Mouse (Mus musculus) 3T3-L1 (cell line): ENCODE measurements around the gene Lrrc8e.
A peak's percentile ranks its signal among the peaks of the same experiment; 100 is the strongest.
"Not testable (repeated sequence)": the region's sequence is repeated elsewhere in the genome, so short reads cannot be mapped to it uniquely, and the experiment has no call there.

Experiments used
- DNase-seq: peaks from one replicate; pipeline ENCODE4 v3.0.0-alpha.2; 2015; ENCODE audit warnings: low read depth, low spot score

Gene Lrrc8e

GRCm38 (mm10) chr8:4219617-4220016 is 7.0 kb upstream of the Lrrc8e start:
- no peak for DNase-seq

DNA sequence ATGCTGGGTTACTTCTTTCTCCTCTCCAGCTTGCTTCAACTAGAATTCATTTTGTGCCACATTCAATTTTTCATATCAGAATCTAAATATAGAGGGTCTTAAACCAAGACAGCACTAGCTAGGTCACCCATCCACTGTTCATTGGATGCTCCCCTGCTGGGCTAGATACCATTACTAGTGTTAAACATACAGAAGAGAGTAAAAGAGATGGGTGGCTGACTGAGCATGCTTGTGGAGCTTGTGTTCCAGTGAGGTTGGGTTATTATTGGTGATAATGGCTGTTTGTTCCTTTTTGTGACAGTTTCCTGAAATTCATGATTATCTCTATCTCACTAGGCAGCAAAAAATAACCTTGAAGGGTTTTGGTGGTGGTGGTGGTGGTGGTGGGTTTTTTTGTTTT is 4.6 kb upstream of the Lrrc8e start:
- no peak for DNase-seq

DNA sequence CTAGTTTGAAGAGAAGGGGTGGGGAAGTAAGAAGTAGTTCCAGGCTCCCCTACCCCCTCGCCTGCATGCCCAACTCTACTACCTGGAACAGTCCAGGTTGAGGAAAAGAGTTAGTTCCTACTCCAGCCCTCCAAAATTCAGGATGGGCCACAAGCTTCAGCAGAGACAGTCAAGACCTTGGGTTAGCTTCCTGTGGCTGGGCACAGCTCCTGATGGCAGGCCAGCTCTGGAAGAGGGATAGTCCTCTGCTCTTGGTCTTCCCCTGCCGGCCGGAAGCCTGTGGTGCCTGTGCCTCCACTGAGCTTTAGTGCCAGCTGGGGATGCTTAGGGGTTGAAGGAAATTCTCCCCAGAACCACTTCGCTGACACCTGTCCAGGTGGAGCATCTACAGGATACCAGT is 304 bp upstream of the Lrrc8e start:
- no peak for DNase-seq

DNA sequence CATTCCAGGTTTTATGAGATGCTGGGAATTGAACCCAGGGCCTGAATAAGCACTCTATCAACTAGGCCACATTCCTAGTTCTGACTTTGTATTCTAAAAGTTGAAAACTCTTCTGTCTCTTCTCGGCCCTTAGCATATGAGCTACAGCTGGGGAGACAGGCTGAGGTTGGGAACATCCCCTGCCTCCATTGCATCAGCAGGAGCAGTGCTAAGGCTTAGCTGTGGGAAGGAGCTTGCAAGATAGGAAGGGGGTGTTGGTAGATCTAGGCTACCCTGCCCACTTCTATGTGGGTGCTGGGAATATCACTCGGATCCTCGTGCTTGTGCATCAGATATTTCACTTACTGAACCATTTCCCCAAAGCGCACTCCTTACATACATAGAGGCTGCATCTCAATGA is 1.3 kb downstream of the Lrrc8e start:
- no peak for DNase-seq

DNA sequence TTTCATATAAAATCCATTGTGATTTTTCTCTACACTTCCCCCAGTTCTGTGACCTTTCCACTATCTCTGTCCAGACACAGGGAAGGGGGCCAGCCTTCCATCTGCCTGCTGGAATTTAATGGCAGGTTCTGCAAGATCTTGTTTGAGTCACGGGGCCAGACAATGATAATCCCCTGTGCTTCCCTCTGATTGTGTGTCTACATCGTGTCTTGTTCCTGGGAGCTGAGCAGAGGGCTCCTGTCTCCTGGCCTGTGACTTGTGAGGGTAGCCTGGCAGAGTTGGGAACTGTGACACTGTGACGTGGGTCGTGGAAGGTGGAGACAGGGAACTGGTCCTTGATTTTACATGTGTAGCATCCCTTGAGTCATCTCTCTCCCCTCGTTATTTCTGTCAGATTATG is 3.2 kb downstream of the Lrrc8e start:
- DNase-seq: no peak

DNA sequence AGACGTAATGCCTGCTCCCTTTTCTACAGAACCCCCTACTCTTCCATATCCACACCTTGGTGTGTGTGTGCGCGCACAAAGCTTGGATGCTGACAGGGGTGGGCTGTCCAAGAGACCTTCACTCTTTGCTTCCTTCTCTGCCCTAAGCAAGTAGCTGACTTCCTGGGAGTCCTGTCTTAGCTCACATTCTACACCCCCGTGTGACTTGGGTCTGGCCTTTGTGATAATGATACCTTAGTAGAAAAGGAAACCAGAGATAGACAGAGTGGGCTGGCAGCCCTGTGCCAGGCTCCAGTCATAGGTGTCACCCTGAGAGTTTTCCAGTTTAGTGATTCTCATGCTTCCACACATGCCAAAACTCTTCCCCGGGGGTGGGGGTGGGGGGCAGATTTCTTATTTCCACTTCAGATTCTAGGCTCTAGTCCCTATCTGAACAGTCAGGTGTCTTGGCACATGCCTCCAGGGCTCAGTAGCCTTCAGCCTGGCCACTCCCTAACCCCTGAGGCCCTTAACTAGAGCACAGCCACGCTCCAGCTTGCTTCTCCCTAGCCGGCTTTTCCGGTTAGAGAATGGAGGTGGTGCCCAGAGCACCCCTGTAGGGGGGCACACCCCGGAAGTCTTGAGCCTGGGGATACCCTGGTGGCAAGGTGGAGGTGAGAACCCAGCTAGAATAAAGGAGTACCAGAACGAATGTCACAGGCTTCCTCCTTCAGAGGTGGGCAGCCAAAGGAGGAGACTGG is 4.2 kb downstream of the Lrrc8e start:
- no peak for DNase-seq

GRCm38 (mm10) chr8:4237814-4238433 is 11.3 kb downstream of the Lrrc8e start:
- DNase-seq: no peak

GRCm38 (mm10) chr8:4238434-4239192 is 12.0 kb downstream of the Lrrc8e start, which contains the start of the genes Map2k7 and Gm49320:
Gene Map2k7 (plus strand): TSS chr8:4238740.
Gene Gm49320 (plus strand): TSS chr8:4238865.
- DNase-seq: peak; percentile 100

- DNase-seq: peak; percentile 44
These were observed 12.7 kb downstream of the Lrrc8e start for GRCm38 (mm10) chr8:4239193-4239890.

DNA sequence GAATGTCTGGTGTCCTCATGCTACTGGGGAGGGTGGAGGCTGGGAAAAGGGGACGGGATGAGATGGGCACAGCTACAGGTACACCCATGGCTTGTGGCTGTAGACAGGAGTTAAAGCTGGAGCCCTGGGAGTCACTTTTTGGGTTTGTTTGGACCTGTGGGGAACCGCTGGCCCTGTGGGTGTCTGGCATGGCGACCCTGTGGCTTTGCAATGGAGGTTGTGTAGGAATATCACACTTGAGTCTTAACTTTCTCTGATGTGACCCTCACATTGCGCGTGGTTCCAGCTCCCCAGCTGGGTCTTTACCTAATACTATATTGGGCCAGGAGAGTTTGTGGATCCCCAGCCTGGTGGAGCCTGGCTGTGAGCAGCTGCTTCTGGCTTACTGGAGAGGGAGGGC is 18.4 kb downstream of the Lrrc8e start:
- DNase-seq: no peak

DNA sequence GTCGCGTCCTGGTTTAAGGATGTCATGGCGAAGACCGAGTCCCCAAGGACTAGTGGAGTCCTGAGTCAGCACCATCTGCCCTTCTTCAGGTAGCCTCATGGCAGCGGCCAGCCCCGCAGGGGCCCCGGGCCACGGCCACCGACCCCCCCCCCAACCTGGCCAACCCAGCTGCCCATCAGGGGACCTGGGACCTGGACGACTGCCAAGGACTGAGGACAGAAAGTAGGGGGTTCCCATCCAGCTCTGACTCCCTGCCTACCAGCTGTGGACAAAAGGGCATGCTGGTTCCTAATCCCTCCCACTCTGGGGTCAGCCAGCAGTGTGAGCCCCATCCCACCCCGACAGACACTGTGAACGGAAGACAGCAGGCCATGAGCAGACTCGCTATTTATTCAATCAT is 19.1 kb downstream of the Lrrc8e start:
- no peak for DNase-seq

GRCm38 (mm10) chr8:4247241-4247640 is 20.6 kb downstream of the Lrrc8e start:
- no peak for DNase-seq

DNA sequence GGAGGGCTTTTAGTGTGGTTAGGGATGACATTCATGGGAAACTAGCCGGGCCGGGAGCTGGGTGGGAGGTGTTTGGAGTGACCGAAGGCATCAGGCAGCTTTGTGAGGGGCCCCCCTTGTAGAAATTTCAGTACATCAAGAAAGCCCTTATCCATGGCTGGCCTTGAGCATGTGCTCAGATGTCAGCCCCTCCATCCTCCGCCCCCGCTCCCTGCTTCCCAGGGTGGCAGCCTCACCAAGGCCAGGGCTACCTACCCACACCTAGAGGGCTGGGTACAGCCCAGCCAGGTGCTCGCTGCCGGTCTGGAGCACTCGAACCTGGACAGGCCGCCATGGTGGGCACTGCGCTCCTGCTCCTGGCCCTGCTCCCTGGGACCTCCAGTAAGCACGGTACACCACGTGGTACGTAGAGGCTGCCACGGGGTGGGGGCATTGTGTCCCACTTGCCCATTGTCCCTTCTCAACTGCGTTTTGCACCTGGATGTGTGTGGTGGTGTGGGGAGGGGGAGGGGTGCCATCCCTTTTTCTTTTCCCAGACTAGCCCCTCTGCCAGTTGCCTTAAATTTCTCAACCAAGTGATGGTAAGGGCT is 21.4 kb downstream of the Lrrc8e start, which contains the start of gene Tgfbr3l:
Tgfbr3l (plus strand) TSS at position 264 of the 590 bp plus-strand sequence.
- no peak for DNase-seq

GRCm38 (mm10) chr8:4249213-4249612 is 22.6 kb downstream of the Lrrc8e start:
- DNase-seq: no peak

DNA sequence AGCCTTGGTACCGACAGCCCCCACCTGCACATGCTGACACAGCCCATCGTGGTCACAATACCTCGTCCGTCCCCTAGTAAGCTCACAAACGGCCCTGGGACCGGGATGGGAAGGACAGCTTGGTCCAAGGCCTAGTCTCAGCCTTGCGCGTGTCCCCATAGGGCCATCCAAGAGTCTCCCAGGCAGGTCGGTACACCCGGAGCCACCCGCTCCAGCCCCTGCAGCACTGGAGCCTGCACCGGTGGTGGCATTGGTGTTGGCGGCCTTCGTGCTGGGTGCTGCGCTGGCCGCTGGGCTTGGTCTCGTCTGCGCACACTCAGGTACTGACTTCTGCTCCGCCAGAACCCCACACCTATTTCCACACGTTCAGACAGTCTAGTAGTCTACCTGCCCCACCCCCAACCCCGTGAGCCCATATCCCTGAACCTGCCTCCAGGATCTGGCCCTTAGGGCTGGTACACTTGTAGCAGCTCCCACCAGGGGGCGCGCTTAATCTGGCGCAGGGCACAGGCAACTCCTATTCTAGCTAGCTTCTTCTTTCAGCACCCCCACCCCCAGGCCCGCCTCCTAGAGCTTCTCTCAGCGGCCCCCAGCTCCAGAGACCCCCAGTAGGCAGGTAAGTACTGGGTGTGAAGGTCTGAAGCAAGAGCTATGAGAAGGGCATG is 23.8 kb downstream of the Lrrc8e start:
- peak; percentile 93 for DNase-seq

DNA sequence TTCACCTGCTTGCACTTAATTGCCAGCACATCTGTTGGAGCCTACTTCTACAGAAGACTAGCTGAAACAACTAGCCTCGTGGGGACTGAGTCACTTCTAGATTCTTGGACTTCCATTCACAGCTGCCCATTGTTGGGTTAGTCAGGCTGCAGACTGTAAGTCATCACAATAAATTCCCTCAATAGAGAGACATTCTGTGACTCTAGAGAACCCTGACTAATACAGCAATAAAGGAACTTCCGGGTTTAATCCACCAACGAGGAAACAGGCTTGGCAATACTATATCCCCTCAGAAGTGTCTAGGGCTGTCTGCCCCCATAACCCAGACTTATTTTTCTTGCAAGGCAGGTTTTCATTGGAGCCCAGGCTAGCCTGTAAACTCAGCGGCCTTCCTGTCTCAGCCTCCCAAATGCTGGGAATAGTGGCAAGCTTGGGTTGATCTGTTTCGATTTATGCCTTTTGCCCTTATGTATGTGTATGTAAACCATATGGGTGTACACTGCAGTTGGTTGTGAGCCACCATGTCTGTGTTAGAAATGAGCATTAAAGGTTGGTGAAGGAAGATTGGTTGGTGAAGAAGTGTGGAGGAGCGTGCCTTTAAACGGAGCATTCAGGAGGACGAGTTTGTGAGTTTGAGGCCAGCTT is 25.6 kb downstream of the Lrrc8e start:
- peak; percentile 87 for DNase-seq

DNA sequence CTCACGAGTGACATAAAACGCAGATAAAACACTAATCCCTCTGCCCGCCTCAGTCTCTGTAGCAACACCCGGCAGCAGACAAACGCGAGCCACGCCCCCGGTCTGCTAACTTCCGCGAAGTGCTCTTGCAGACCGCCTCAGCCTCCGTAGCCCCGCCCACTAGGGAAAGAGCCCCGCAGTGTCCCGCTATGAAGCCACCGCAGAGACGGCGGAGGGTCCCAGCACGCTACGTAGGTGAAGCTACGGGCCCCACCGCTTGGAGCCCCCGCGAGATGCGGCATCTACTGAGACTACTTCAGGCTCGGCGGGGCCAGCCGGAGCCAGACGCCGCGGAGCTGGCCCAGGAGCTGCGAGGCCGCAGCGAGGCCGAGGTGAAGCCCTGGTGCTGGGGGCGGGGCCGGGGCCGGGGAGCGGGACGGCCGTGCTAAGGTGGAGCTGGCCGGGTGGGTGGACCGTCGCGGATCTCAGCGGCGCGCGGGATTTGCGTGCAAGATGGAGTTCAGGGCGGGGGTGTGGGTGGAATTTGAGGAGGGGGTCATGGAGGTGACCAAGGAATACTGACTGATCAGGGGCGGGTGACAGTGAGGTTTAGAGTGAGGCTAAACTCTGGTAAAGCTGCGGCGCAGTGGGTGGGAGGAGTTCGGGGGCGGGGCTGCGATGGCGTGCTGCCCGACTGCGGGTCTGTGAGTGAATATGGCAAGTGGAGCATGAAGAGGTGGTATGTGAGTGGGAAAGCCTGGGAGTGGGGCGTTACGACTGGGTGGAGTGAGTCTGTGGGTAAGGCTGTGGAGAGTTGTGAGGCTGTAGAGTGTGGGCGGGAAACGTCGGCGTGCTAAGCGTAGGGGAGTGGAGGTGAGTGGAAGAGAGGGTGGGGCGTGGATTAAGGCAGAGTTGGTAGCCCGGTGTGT is 26.6 kb downstream of the Lrrc8e start, which contains the start of gene Snapc2:
Snapc2 (plus strand) TSS at position 147 of the 908 bp plus-strand sequence.
- DNase-seq: peak; percentile 99

DNA sequence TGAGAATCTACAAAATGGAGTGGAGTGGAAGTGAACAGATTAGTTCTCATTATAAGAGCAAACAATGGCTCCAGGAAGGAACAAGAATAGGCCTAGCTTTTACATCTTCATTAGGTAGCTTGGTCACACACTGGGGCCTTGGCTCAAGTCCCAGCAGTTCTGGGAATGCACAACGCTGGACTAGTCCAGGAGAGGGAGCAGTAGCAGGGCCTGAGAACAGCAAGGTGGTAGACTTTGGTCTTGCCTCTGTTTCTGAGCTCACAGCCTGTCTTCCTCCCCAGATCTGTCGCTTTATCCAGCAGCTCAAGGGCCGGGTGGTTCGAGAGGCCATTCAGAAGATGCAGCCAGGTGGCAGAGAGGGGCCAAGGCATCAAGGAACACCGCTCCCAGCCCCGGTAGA is 27.4 kb downstream of the Lrrc8e start:
- DNase-seq: peak; percentile 95

DNA sequence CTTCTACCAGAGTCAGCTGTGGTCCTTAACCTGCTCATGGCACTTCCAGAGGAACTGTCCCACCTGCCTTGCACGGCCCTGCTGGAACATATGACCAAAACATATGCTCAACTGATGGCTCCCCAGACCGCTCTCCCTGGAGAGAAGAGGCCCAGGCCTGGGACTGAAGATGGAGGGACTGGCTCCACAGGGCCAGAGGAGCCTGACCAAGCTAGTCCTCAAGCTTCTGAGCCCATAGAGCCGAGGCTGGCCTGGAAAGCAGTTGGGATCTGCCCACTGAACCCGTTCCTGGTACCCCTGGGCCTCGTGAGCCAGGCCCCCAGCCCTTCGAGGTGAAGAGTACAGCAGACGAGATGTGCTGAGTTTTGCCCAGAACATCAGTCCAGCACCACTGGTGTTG is 28.8 kb downstream of the Lrrc8e start:
- DNase-seq: not testable (repeated sequence)
